Mouse (Mus musculus) gastrocnemius, adult 8-10 months (tissue): Measurements from ENCODE around the gene Rab10. TPM values are rescaled to one million over a fixed set of nuclear protein-coding genes. Genes with fewer than 3 reads are reported as not detected.

Source experiments
- DNase-seq, 2 experiments: peaks; one replicate each; pipeline ENCODE4 v3.0.0; 2022; ENCODE audit warnings: low spot score in 2 of 2
- total RNA-seq, 4 experiments: library from RNA; stranded (reverse); gene quantifications; 2 replicates each; pipeline ENCODE4 v1.2.4; 2022

Gene Rab10
- total RNA-seq, 4 experiments from 2014 or later = 283 to 320 (median 303) TPM

- DNase-seq = no peak
These were observed 72.0 kb downstream of the Rab10 start for GRCm38 (mm10) chr12:3237799-3238198.

DNA sequence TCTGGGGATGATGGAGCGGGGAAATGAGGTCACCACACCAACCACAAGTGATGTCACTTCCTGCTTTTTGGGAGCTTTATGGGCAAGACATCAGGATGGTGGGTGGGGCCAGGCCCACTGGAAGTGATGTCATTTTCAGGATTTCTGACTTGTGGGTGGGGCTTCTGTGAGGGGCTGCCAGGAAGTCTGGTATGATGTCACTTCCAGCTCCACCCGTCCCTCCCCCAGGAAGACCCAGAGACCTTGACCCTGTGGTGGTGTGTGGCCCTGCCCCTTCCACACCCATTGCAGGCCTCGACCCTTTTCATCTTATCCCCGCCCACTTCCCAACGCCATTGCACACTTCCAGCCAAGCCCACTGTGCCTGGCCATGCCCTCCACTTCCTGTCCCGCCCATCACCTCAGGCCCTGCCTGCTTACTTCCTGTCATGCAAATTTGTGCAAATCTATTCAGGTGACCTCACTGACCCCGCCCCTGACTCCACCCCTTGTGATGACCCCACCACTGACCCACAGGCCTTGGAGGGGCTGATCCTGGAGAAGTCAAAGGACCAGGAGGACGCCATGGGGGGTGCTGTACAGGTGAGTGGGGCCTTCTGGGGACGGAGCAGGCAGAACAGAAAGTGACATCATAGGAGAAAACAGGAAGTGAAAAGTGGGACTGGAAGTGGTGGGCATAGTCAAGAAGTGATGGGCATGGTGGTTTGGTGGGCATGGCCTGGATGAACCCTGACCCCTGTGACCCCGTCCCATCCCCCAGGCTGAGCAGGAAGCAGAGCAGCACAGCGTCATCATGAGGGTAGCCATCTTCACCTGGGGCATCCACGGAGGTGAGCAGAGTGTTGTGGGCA lies 72.7 kb downstream of the Rab10 start:
- DNase-seq = no peak

GRCm38 (mm10) chr12:3236163-3236641 lies 73.6 kb downstream of the Rab10 start:
- DNase-seq = no peak

DNA sequence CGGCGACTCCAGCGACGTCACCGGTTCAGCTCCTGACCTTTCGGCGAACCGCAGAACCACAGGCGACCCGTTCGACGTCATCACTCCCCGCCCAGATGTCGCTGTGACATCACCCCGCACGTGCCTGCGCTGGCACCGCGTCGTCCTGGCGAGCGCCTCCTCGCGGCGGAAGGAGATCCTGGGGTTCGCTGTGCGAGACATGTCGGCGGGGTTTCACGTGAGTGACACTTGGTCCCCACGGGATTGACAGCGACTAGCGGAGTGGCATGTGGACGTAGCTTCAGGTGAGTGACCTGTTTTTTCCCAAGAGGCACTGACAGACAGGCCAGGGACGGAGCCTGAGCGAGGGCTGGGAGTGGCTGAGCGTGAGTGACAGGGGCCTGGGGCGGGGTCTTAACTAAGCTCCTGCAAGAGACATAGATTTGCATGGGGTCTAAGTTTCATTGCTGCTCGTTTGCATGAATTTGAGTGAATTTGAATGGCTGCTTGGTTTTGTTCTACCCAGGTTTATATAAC lies 74.1 kb downstream of the Rab10 start:
- peak; percentile 86 to 87 for DNase-seq

GRCm38 (mm10) chr12:3235124-3235631 lies 74.6 kb downstream of the Rab10 start:
- DNase-seq = peak; percentile 82 to 87

DNA sequence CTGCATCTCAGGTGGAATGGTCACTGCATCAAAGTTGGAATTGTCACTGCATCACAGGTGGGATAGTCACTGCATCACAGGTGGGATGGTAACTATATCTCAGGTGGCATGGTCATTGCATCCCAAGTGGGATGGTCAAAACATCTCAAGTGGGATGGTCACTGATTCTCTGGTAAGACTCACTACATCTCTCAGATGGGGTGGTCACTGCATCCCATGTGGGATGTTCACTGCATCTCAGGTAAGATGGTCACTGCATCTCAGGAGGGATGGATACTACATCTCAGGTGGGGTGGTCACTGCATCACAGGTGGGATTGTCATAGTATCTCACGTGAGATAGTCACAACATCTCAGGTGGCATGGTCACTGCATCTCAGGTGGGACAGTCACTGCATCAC lies 75.7 kb downstream of the Rab10 start:
- no peak for DNase-seq

- no peak for DNase-seq
These were observed 86.4 kb downstream of the Rab10 start for GRCm38 (mm10) chr12:3223352-3223751.

- DNase-seq = no peak
These were observed 99.6 kb downstream of the Rab10 start for GRCm38 (mm10) chr12:3210181-3210580.

DNA sequence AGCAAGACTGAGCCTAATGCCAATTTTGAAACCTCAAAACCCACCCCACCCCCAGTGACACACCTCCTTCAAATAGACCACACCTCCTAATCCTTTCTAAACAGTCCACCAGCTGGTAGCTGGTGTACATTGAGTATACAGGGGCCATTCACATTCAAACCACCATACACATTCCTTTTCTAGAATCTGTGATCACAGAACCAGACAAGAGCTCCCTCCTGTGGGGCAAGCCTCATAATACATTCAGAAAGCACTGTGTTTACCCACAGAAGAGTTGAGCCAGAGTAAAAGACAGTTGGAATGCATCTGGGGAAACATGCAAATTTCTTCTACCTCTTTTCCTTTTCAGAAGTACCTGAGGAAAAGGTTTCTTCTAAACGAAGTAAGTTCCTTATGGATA lies 100.6 kb downstream of the Rab10 start:
- DNase-seq = no peak

Other genes with a start within 250 kb of the Rab10 start
- 10 to 100 TPM; 27.2 to 48.0 (median 33.1) TPM for gene Kif3c, start 55.2 kb upstream of the Rab10 start, total RNA-seq
- 10 to 100 TPM; 15.8 to 19.9 (median 18.4) TPM for gene Asxl2, start 116.9 kb upstream of the Rab10 start, total RNA-seq